ENCODE assay signal across 20 mouse cellular contexts in genomic region chr4:56949494-56949893, GRCm38 (mm10). TPM values are rescaled to one million over a fixed set of nuclear protein-coding genes. Genes with fewer than 3 reads are reported as not detected.
DNase-seq lines count a peak whose midpoint lies in the region; ATAC-seq and TF ChIP-seq lines count a peak whose summit lies in the region.
"Had no signal": no experiment of that assay in that cellular context is flagged by ENCODE, and none has a peak within 500 bp of the region (broad histone marks: within the 10 kb centered on the region; RNA-seq: fewer than 3 reads in every experiment).

No protein-coding gene starts in this region.

- 38% methylated on average over 6 of the region's 6 CpGs for WGBS in heart, adult 2 months
- WGBS in midbrain, embryonic 14.5 days = 64% methylated on average over 6 of the region's 6 CpGs

- TF ChIP-seq POLR2A in heart, adult 2 months (IDR thresholded peaks at IDR 0.05; ENCODE audit: insufficient read depth, low read depth, low read length) = no peak

- peaks cover 6% of the 10 kb centered on the region for H3K4me1 ChIP-seq in heart, adult 2 months (ENCODE audit: control insufficient read depth, insufficient read depth, low read length)
- peaks cover 9% of the 10 kb centered on the region for H3K4me1 ChIP-seq in midbrain, embryonic 14.5 days (ENCODE audit: control insufficient read depth, insufficient read depth, low read length)

- intact Hi-C loops in heart, adult 2 months (cut with DNase I) = loop anchor here (5.0 kb wide), 1 partner anchor 82 kb away; the partner anchor contains the start of gene Ctnnal1

- H3K27ac ChIP-seq in heart, adult 2 months = peak overlapping the region; percentile 65
- no peak overlapping the region for H3K27ac ChIP-seq in midbrain, embryonic 14.5 days (replicated peaks; ENCODE audit: low read depth, low read length)
- H3K27ac ChIP-seq: kidney, embryonic 15.5 days had no signal

- peaks cover 4% of the 10 kb centered on the region; the same call in 1 of the 2 replicates for H3K36me3 ChIP-seq in heart, adult 2 months (ENCODE audit: control insufficient read depth, insufficient read depth, low read length)
- H3K36me3 ChIP-seq in splenic B cell, adult 2 months (ENCODE audit: control insufficient read depth, insufficient read depth, low read length, poor library complexity, severe bottlenecking) = no peaks in the 10 kb centered on the region
- no peaks in the 10 kb centered on the region for H3K36me3 ChIP-seq in midbrain, embryonic 14.5 days (ENCODE audit: control insufficient read depth, insufficient read depth, low read length)
- H3K36me3 ChIP-seq: kidney, embryonic 15.5 days had no signal

- H3K4me2 ChIP-seq in midbrain, embryonic 14.5 days (ENCODE audit: low read length) = no peak overlapping the region
- H3K4me2 ChIP-seq: heart, embryonic 11.5 days; kidney, embryonic 15.5 days; midbrain, embryonic 11.5 days had no signal

- no peak for TF ChIP-seq CTCF in heart, adult 2 months (IDR thresholded peaks at IDR 0.05)

- H3K27me3 ChIP-seq in heart, adult 2 months (ENCODE audit: control insufficient read depth, insufficient read depth, low read length) = no peaks in the 10 kb centered on the region
- no peaks in the 10 kb centered on the region for H3K27me3 ChIP-seq in splenic B cell, adult 2 months (ENCODE audit: control insufficient read depth, insufficient read depth, low read length, poor library complexity, severe bottlenecking)
- no peaks in the 10 kb centered on the region for H3K27me3 ChIP-seq in midbrain, embryonic 14.5 days (ENCODE audit: control insufficient read depth, insufficient read depth, low read length)
- H3K27me3 ChIP-seq: kidney, embryonic 15.5 days had no signal

- no peak overlapping the region for H3K4me3 ChIP-seq in heart, adult 2 months
- H3K4me3 ChIP-seq in midbrain, embryonic 14.5 days (replicated peaks; ENCODE audit: low read depth, low read length) = no peak overlapping the region
- H3K4me3 ChIP-seq: kidney, embryonic 15.5 days had no signal

- H3K79me2 ChIP-seq in heart, adult 2 months (replicated peaks; ENCODE audit: control insufficient read depth, insufficient read depth, low read length) = 0 out of 2 replicates have a peak, but pooled peaks cover 1% of the 10 kb centered on the region

- no peak overlapping the region for H3K9ac ChIP-seq in heart, adult 2 months (ENCODE audit: low read depth, low read length)
- no peak overlapping the region for H3K9ac ChIP-seq in midbrain, embryonic 14.5 days (replicated peaks; ENCODE audit: low read length)
- H3K9ac ChIP-seq: kidney, embryonic 15.5 days had no signal

- no peak for ATAC-seq in midbrain, embryonic 14.5 days (ENCODE audit: low FRiP score, low TSS enrichment)
- ATAC-seq: hindbrain, embryonic 16.5 days had no signal

- 0 out of 2 replicates have a peak, but pooled peaks have one; percentile 57 for TF ChIP-seq EP300 in heart, adult 2 months (IDR thresholded peaks at IDR 0.05; ENCODE audit: insufficient read depth, low read depth, low read length)

- DNase-seq in heart, adult 2 months = no peak
- no peak for DNase-seq in heart, postnatal 4 days
- peak; percentile 42 for DNase-seq in 416B (ENCODE audit: low read depth)
- peak; percentile 46 for DNase-seq in T-cell, adult 2 months (ENCODE audit: low spot score)
- DNase-seq in splenic B cell, adult 2 months (ENCODE audit: low read depth, low spot score) = peak; percentile 25
- DNase-seq in adrenal gland, postnatal 14 days = no peak
- DNase-seq in gastrocnemius, adult 18-20 months (ENCODE audit: low spot score) = no peak
- DNase-seq in midbrain, embryonic 14.5 days = no peak
- DNase-seq: adrenal gland, adult 8-10 months; cerebellum, adult 9-11 months; gastrocnemius, postnatal 25 days; heart, postnatal 36 days; lung, adult 2 months; lung, postnatal 4 days; right cerebral cortex, postnatal 14 days had no signal

- no peaks in the 10 kb centered on the region for H3K9me3 ChIP-seq in midbrain, embryonic 14.5 days (ENCODE audit: control insufficient read depth, low read length)
- H3K9me3 ChIP-seq: kidney, embryonic 15.5 days had no signal

RNA-seq across cellular contexts. Expression of gene Tmem245, which starts 2.3 kb away (rescaled TPM):
- 10 to 100 TPM; 66.3 to 77.3 TPM for total RNA-seq in heart, adult 2 months (2021)
- 24.0 and 42.0 TPM in 2 replicates for polyA plus RNA-seq in heart, adult 2 months (2012; rRNA removed)
- total RNA-seq in heart, postnatal 4 days (2021) = 10 to 100 TPM; 68.3 to 71.7 TPM
- 36.5 and 37.0 TPM in 2 replicates for total RNA-seq in adrenal gland, postnatal 14 days (2021)
- total RNA-seq in gastrocnemius, adult 18-20 months (2021) = 10 to 100 TPM; 19.7 to 21.1 TPM
- polyA plus RNA-seq in midbrain, embryonic 14.5 days (2014; fragmentation: Nextera tagmentation; extraction: Ambion mirVana) = 9.2 and 10.1 TPM in 2 replicates

RNA-seq across cellular contexts. Expression of gene Frrs1l, which starts 40.7 kb away (rescaled TPM):
- under 1 TPM; 0.03 to 0.05 TPM for total RNA-seq in heart, adult 2 months (2021)
- 0.06 and 0.09 TPM in 2 replicates for polyA plus RNA-seq in heart, adult 2 months (2012; rRNA removed)
- total RNA-seq in heart, postnatal 4 days (2021) = under 1 TPM; 0.07 to 0.16 TPM
- 0.41 and 0.71 TPM in 2 replicates for total RNA-seq in adrenal gland, postnatal 14 days (2021)
- not detected for total RNA-seq in gastrocnemius, adult 18-20 months (2021)
- 21.3 and 24.3 TPM in 2 replicates for polyA plus RNA-seq in midbrain, embryonic 14.5 days (2014; fragmentation: Nextera tagmentation; extraction: Ambion mirVana)
- total RNA-seq: gastrocnemius, postnatal 25 days; liver, adult 2 months had no signal
- polyA plus RNA-seq: liver, adult 2 months had no signal

Comparison
In these comparisons a context has a peak if more than half of its experiments do, and no peak if none do; other contexts are left out.
1. DNase-seq: peak in 416B (single experiment), T-cell, adult 2 months (single experiment) and splenic B cell, adult 2 months (single experiment); none in heart, adult 2 months (0 of 2), heart, postnatal 4 days (single experiment), adrenal gland, postnatal 14 days (single experiment), gastrocnemius, adult 18-20 months (single experiment) and midbrain, embryonic 14.5 days (single experiment).